Mouse (Mus musculus) limb, embryonic 14.5 days (tissue): ENCODE results near the gene Hist1h2bn. TPM values are rescaled to one million over a fixed set of nuclear protein-coding genes. Genes with fewer than 3 reads are reported as not detected.
"Not testable (repeated sequence)": the region's sequence is repeated elsewhere in the genome, so short reads cannot be mapped to it uniquely, and the experiment has no call there.

Experiments used
- ATAC-seq: fragments of 200-750 bp; cut with Nextera tagmentation; 2 replicates; pipeline ENCODE4 v1.8.0; 2017; ENCODE audit warnings: low read depth, moderate number of reproducible peaks, moderate TSS enrichment; ENCODE audit not compliant: low FRiP score
- DNase-seq: peaks from one replicate; pipeline ENCODE4 v3.0.0-alpha.2; 2015; ENCODE audit warnings: low spot score
- H3K27ac ChIP-seq: fragments of 300-500 bp; sonication (generic); replicated peaks from 2 replicates; pipeline ENCODE4 v1.5.1; 2014; ENCODE audit warnings: low read depth, mild to moderate bottlenecking, low read length, moderate library complexity, mixed read lengths
- H3K27me3 ChIP-seq: fragments of 300-500 bp; sonication (generic); 2 replicates; pipeline ENCODE4 v1.6.1; 2014; ENCODE audit warnings: low read length, mixed read lengths; ENCODE audit not compliant: control insufficient read depth, insufficient read depth
- H3K36me3 ChIP-seq: fragments of 300-500 bp; sonication (generic); 2 replicates; pipeline ENCODE4 v1.6.1; 2014; ENCODE audit warnings: mild to moderate bottlenecking, low read length, moderate library complexity, mixed read lengths; ENCODE audit not compliant: control insufficient read depth, insufficient read depth
- H3K4me1 ChIP-seq: fragments of 300-500 bp; sonication (generic); 2 replicates; pipeline ENCODE4 v1.6.1; 2014; ENCODE audit warnings: antibody characterized with exemption, low read length, mixed read lengths; ENCODE audit not compliant: control insufficient read depth, insufficient read depth
- H3K4me2 ChIP-seq: fragments of 300-500 bp; sonication (generic); replicated peaks from 2 replicates; pipeline ENCODE4 v1.6.1; 2014; ENCODE audit warnings: low read depth, mild to moderate bottlenecking, low read length, moderate library complexity; ENCODE audit not compliant: severe bottlenecking
- H3K4me3 ChIP-seq: fragments of 300-500 bp; sonication (generic); replicated peaks from 2 replicates; pipeline ENCODE4 v1.5.1; 2014; ENCODE audit warnings: low read length
- H3K9ac ChIP-seq: fragments of 300-500 bp; sonication (generic); 2 replicates; pipeline ENCODE4 v1.6.1; 2014; ENCODE audit warnings: mild to moderate bottlenecking, low read depth, low read length, moderate library complexity; ENCODE audit not compliant: severe bottlenecking
- H3K9me3 ChIP-seq: fragments of 300-500 bp; sonication (generic); 2 replicates; pipeline ENCODE4 v1.6.1; 2016; ENCODE audit warnings: low read length; ENCODE audit not compliant: control insufficient read depth
- POLR2A ChIP-seq: fragments of 200-500 bp; IDR thresholded peaks from 2 replicates; pipeline ENCODE4 v1.8.0; 2012; ENCODE audit warnings: inconsistent platforms, mild to moderate bottlenecking, moderate library complexity, borderline replicate concordance; ENCODE audit not compliant: insufficient read depth, insufficient read length; ENCODE audit errors: extremely low read depth
- WGBS: fragments of 180-500 bp; shearing (Covaris S2); extraction: QIAGEN DNeasy Blood & Tissue Kit; methylation state at CpG from one replicate; pipeline ENCODE4 v1.1.7; 2014; 5-methylcytosine and 5-hydroxymethylcytosine counted together
- polyA plus RNA-seq, 2 experiments: library from polyadenylated mRNA; depleted of rRNA in 1 of 2; stranded (reverse) in 1 of 2; unstranded in 1 of 2; fragments of >200 nt; fragmentation: Nextera tagmentation in 1 of 2; extraction: Ambion mirVana in 1 of 2; gene quantifications; 2 replicates each; pipeline versions ENCODE4 v1.2.1 to v1.2.3; 2012 to 2014

Hist1h2bn gene
- polyA plus RNA-seq, 2 experiments, result 3.4 to 18.4 TPM

DNA sequence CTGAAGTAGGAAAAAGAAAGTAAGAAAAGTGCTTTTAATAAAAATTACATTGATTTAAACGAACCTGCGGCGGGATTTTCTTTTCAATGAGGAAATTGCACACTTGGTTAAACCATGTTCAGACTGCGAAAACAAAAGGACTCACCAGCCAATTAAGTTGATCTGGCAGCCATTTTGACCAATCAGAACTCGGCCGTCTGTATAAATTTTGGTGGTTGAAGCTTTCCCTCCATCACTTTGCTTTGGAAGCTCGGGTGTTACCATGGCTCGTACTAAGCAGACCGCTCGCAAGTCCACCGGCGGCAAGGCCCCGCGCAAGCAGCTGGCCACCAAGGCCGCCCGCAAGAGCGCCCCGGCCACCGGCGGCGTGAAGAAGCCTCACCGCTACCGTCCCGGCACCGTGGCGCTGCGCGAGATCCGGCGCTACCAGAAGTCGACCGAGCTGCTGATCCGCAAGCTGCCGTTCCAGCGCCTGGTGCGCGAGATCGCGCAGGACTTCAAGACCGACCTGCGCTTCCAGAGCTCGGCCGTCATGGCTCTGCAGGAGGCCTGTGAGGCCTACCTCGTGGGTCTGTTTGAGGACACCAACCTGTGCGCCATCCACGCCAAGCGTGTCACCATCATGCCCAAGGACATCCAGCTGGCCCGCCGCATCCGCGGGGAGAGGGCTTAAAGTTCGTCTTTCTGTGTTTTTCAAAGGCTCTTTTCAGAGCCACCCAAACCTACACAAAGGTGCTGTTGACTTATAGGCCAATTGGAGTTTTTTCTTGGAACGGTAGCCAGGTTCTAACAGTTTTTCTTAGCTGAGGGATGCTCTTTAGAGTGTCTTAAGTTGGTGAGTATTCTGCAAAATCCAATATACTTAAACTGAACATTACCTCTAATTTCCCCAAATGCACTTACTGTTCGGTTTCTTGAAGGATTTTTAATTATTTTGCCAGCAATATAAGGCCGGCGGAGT is 36.2 kb upstream of the Hist1h2bn start, which contains the start of gene Hist1h3h:
Gene Hist1h3h, plus strand, starts transcription at position 263 of the 961 bp plus-strand sequence.
- 1% methylated on average over 25 of the region's 56 CpGs for WGBS
- peak within 1 kb of the TSS; percentile 79 for H3K4me2 ChIP-seq

DNA sequence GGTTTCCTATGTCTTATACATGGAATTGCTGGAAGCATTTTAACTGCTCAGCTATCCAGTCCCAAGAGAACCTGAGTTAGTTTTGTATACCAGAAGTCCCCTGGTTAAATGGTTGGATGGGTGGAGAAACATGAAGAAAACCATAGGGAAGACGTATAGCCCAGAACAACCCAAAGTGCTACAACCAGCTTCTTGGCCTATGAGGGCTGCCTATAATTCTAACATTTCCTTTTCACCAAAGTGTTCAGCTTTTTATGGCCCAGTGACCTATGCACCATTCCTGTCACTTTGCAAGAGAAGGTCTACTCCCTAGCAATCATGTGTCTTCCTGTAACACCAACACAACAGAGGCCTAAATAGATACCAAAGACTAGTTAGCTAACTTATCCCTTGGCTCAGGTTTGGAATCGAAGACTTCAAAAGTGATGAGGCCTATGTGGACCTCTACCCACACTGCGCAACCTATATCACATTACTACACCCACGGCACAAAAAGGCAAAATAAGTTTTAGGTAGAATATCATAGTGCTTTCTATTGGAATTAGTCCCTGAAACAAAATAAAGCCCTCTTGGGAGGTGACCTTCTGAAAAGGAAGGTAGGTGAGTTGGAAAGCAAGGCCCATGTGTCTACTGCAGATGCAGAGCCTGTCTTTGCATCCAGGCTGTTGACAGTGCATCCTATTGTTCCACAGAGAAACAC is 35.4 kb upstream of the Hist1h2bn start:
- H3K4me3 ChIP-seq, result peak overlapping the region; percentile 42
- H3K9me3 ChIP-seq, result no peaks in the 10 kb centered on the region
- no peaks in the 10 kb centered on the region for H3K36me3 ChIP-seq
- WGBS, result 52% methylated on average over 4 of the region's 4 CpGs
- H3K27ac ChIP-seq, result peak overlapping the region; percentile 71
- peak overlapping the region; percentile 58 for H3K9ac ChIP-seq
- no peaks in the 10 kb centered on the region for H3K27me3 ChIP-seq
- DNase-seq (peak; percentile 10), ATAC-seq (no peak)
- H3K4me2 ChIP-seq, result peak overlapping the region; percentile 44
- H3K4me1 ChIP-seq, result peaks cover 27% of the 10 kb centered on the region
- peak; percentile 42; the same call in 1 of the 2 replicates for TF ChIP-seq POLR2A

More for the DNA sequence above, 36.2 kb upstream of the Hist1h2bn start, which contains the start of gene Hist1h3h:
- peak within 1 kb of the TSS; percentile 68 for H3K9ac ChIP-seq
- H3K27me3 ChIP-seq, H3K9me3 ChIP-seq, H3K36me3 ChIP-seq: not testable (repeated sequence)
- DNase-seq (peak; percentile 96), ATAC-seq (peak; percentile 42)
- peak; percentile 72; the same call in 1 of the 2 replicates for TF ChIP-seq POLR2A
- peak within 1 kb of the TSS; percentile 93 for H3K27ac ChIP-seq
- H3K4me1 ChIP-seq, result peaks cover 26% of the 10 kb centered on the region
- peak within 1 kb of the TSS; percentile 42 for H3K4me3 ChIP-seq

DNA sequence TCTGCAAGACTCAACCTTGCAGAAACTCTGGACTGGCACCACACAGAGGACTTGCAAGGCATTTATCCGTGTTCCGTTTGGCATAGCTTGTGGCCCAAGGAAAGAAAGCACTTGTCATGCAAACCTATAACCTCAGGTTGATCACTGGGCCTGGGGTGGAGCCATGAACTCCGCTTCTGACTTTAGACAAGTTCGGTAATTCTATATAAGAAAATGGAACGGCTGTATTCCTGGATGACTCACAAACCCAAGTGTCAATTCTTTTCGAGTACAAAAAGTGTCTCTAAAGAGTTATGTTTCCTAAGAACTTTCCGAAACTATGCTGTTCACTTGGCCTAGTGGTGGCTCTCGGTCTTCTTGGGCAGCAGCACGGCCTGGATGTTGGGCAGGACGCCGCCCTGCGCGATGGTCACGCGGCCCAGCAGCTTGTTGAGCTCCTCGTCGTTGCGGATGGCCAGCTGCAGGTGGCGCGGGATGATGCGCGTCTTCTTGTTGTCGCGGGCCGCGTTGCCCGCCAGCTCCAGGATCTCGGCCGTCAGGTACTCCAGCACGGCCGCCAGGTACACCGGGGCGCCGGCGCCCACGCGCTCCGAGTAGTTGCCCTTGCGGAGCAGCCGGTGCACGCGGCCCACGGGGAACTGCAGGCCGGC is 32.7 kb upstream of the Hist1h2bn start:
- not testable (repeated sequence) for H3K36me3 ChIP-seq, H3K27me3 ChIP-seq, H3K9me3 ChIP-seq
- ATAC-seq, result 0 out of 2 replicates have a peak, but pooled peaks have one; percentile 0
- 0 out of 2 replicates have a peak, but pooled peaks have one; percentile 13 for TF ChIP-seq POLR2A
- H3K9ac ChIP-seq, result peak overlapping the region; percentile 51
- DNase-seq, result peak; percentile 6
- peak overlapping the region; percentile 40 for H3K4me3 ChIP-seq
- 1% methylated on average over 18 of the region's 44 CpGs for WGBS
- H3K4me1 ChIP-seq, result peaks cover 20% of the 10 kb centered on the region
- H3K27ac ChIP-seq, result peak overlapping the region; percentile 83
- peak overlapping the region; percentile 54 for H3K4me2 ChIP-seq

DNA sequence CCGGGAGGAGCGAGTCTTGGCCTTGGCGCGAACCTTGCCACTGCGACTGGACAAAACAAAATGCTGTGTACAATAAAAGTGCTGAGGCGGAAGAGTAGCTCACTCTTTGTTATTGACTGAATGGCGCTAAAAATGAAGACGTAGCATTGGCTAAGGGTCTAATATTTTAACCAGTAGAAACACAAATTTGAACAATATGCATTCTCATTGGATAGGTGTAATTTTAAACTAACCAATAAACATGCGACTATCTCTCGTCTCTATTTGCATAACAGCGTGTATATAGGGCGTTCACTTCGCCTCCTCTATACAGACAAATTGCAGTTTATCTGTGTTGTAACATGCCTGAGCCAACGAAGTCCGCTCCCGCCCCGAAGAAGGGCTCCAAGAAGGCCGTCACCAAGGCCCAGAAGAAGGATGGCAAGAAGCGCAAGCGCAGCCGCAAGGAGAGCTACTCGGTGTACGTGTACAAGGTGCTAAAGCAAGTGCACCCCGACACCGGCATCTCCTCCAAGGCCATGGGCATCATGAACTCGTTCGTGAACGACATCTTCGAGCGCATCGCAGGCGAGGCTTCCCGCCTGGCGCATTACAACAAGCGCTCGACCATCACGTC is 32.1 kb upstream of the Hist1h2bn start, which contains the start of gene Hist1h2bm:
Gene Hist1h2bm, plus strand, starts transcription at position 288 of the 616 bp plus-strand sequence.
- Histone ChIP-seq H3K9ac (peak within 1 kb of the TSS; percentile 51), H3K4me2 (peak within 1 kb of the TSS; percentile 54), H3K27ac (peak within 1 kb of the TSS; percentile 83), H3K4me3 (peak within 1 kb of the TSS; percentile 40), H3K4me1 (peaks cover 20% of the 10 kb centered on the region)
- H3K9me3 ChIP-seq, H3K36me3 ChIP-seq, H3K27me3 ChIP-seq: not testable (repeated sequence)
- WGBS, result under 1% methylated on average over 30 of the region's 37 CpGs
- ATAC-seq, result peak; percentile 93
- TF ChIP-seq POLR2A, result peak; percentile 86; the same call in 1 of the 2 replicates
- peak; percentile 97 for DNase-seq
